Mouse (Mus musculus): ENCODE results near the gene Nhlrc2.

Gene Nhlrc2

DNA sequence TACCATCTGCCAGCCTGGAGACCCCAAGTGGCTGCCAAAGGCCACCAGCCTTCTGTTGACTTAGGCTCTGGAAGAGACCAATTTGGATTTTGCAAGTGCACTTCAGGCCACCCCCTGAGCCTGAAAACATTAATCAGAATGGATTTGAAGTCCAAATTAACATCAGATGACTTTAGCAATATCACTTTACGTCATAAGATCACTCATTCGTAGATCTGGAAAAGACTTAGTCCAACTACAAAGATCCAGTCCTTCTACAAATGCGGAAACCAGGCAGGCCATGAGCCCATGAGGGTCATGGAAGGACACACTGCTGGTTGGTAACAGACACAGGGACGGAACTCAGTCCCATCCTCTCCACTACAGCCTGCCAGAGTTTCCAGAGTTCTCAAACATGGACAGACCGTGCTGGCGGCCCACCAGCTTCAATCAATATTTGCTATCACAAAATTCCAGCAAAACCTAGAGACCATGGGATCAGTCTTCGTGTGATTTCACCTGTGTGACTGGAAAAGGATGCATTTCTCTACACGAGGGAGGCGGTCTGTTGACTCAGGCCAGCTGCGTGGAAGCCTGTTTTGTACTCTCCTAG is 79.9 kb downstream of the Nhlrc2 start:
- DNase-seq = no peak

DNA sequence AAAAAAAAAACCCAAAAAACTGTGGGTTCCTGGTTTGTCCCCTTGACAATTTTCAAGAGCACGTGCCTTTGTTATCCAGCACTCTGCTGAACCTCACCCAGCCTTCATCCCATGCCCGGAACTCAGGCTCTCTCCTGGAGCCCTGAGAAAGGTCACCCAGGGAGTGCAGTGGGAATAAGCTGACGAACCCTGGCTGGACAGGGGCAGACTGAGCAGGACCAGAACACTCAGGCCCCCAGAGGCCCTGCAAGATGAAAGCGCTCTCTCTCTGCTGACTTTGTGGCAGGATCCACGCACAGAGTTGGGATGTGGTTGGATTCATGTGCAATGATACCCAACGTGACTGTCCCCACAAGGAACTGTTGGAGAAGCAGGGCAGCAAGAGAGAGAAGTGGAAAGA is 81.6 kb downstream of the Nhlrc2 start:
- no peak for DNase-seq

- no peak for DNase-seq
Measured at GRCm38 (mm10) chr19:56631017-56631416, 83.0 kb downstream of the Nhlrc2 start.

DNA sequence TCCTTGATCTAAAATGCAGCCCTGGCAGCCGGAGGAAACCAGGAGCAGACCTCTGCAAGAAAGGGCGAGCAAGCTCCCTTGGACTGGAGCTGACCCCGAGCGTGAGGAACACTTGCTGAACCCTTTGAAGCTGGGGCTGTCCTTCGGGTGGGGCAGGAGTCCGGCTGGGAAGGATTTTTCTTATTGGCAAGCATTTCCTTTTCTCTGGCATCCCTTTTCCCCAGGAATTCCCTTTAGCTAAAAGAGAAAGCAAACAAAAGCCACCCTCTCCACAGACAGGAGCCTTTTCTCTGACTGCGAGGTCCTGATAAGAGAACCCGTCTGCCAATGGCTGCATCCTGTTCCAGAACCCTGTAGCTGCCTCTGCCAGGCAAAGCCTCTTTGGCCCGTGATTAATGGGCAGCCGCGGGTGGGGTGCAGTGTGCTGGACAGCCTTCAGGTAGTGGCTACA is 83.4 kb downstream of the Nhlrc2 start:
- peak; percentile 72 to 73 for DNase-seq

GRCm38 (mm10) chr19:56637035-56637683 is 89.1 kb downstream of the Nhlrc2 start:
- DNase-seq = no peak

DNA sequence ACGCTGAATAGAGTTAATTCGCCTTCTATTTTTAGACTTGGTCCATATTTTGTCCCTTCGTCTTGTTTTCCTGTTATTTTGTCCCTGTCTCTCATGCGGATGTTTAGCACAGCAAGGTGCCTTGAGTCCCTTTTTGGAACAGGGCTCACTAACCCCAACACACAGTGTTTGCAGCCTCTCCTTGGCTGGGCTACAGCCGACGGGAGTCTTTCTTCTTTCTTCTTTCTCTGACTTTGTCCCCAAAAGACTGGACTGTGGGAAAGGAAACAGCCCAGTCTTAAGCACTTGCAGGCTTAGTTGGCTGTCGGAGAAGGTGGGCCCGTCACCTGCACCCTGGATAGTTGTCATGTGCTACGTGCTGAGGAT is 89.6 kb downstream of the Nhlrc2 start:
- no peak for DNase-seq

GRCm38 (mm10) chr19:56647451-56648120 is 99.5 kb downstream of the Nhlrc2 start:
- DNase-seq = no peak

- no peak for DNase-seq
Measured at GRCm38 (mm10) chr19:56651262-56651661, 103.2 kb downstream of the Nhlrc2 start.

DNA sequence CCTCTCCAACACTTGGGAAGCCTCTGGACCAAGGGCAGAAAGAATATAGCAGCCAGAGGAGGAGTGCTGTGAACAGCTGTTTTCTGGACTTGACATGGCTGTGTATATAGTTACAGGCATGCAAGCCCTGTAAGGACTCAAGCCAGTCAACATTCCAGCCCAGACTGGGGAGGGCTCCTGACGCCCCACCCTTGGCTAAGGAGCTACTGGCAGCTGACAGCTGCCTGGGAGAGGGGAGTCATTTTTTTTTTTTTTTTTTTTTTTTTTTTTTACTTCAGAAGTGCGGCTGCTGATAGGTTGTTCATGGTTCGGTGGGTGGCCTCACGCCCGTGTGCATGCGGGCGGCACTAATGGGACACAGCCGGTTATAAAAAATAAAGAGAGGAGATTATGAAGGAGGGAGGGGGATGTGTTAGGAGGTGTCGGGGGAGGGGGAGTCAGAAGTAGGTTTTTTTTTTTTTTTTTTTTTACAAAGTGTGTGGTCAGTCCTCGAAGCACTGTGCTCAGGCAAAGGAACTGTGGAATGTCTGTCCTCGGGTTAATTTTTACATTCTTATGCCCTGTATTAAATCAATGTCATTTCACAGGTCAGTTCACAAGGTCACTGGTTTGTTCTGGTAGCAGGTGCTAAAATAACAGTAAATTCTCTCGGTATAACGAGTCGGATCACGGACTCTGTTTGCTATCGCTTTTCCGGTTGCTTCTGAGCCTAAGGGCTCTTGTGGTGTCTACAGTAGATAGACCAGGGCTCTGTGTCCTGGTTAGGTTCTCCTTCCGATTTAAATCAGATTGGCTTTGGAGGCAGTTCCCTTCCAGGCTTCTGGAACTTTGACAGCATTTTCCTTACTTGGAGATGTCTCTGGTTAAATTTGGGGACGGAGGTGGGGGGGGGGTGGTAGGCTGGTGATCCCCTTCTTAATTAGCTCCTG is 104.2 kb downstream of the Nhlrc2 start:
- peak; percentile 40 to 78 for DNase-seq
